Mouse (Mus musculus) stomach, embryonic 15.5 days (tissue): ENCODE data around the gene Arpc4. TPM values are rescaled to one million over a fixed set of nuclear protein-coding genes. Genes with fewer than 3 reads are reported as not detected.

Experiments used
- ATAC-seq: fragments of 200-750 bp; cut with Nextera tagmentation; 2 replicates; pipeline ENCODE4 v1.8.0; 2017; ENCODE audit warnings: low read depth, moderate number of reproducible peaks, moderate TSS enrichment; ENCODE audit not compliant: insufficient read depth, low FRiP score
- H3K27ac ChIP-seq: fragments of 300-500 bp; sonication (generic); 2 replicates; pipeline ENCODE4 v1.5.1; 2015; ENCODE audit warnings: mild to moderate bottlenecking, inconsistent platforms
- H3K27me3 ChIP-seq: fragments of 300-500 bp; sonication (generic); replicated peaks from 2 replicates; pipeline ENCODE4 v1.6.1; 2015; ENCODE audit warnings: inconsistent platforms
- H3K36me3 ChIP-seq: fragments of 300-500 bp; sonication (generic); 2 replicates; pipeline ENCODE4 v1.6.1; 2015; ENCODE audit warnings: inconsistent platforms
- H3K4me1 ChIP-seq: fragments of 300-500 bp; sonication (generic); 2 replicates; pipeline ENCODE4 v1.6.1; 2015; ENCODE audit warnings: inconsistent platforms
- H3K4me2 ChIP-seq: fragments of 300-500 bp; sonication (generic); 2 replicates; pipeline ENCODE4 v1.6.1; 2015; ENCODE audit warnings: mild to moderate bottlenecking, inconsistent platforms
- H3K4me3 ChIP-seq: fragments of 300-500 bp; sonication (generic); replicated peaks from 2 replicates; pipeline ENCODE4 v1.5.1; 2015; ENCODE audit warnings: inconsistent platforms
- H3K9ac ChIP-seq: fragments of 300-500 bp; sonication (generic); 2 replicates; pipeline ENCODE4 v1.6.1; 2015; ENCODE audit warnings: inconsistent platforms
- H3K9me3 ChIP-seq: fragments of 300-500 bp; sonication (generic); 2 replicates; pipeline ENCODE4 v1.6.1; 2016; ENCODE audit warnings: inconsistent platforms
- WGBS: fragments of 180-500 bp; shearing (Covaris S2); methylation state at CpG from one replicate; pipeline ENCODE4 v1.1.7; 2015; 5-methylcytosine and 5-hydroxymethylcytosine counted together
- polyA plus RNA-seq: library from polyadenylated mRNA; unstranded; fragments of >200 nt; fragmentation: Nextera tagmentation; extraction: Ambion mirVana; gene quantifications from 2 replicates; pipeline ENCODE4 v1.2.1, GENCODE M21; 2015

The Arpc4 gene
- polyA plus RNA-seq, 1 experiment from 2014 or later, result 362 TPM

DNA sequence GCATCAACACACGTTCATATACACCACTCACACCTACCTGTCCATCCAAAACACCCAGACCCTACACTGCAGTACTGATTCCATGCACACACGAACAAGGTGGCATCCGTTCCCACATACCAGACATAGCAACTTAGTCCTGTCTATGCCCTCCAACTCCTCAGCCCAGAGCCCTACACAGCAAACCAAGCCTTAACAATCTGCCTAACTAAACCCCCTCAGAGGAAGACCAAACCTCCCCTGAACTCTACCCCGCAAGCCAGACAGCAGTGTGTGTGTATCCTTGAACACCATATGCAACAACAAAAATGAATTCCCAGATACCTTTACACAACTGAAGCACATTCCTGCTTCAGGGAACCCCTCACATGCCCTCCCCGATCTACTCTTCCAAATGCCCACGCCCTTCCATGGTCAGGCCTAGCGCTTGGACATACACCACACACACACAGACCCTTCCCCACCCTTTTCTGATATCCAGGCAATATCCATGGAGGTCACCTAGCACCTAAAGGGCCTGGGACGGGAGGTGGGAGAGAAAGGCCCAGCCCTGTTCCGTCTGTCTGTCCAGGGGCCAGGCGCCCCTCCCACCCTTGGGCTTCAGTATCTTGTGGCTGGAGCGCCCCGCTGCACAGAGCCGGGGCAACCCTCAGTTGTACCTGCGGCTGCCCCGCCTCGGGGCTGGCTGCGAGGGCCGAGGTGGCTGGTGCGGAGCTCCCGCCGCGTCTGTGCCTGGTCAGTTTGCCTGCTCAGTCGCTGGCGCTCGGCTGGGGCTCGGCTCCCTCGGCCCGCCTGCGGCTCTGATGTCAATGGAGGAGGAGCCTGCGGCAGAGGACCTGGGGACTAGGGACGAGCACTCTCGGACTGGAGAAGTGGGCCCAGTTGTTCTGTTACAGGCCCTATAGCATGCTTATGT, 34.5 kb upstream of the Arpc4 start, which contains the start of gene Camk1:
Gene Camk1, minus strand, starts transcription at position 808 of the 916 bp plus-strand sequence.
- Histone ChIP-seq H3K9ac (peak within 1 kb of the TSS; percentile 78), H3K27me3 (no peaks in the 10 kb centered on the region), H3K4me1 (peaks cover 21% of the 10 kb centered on the region), H3K36me3 (peaks cover 5% of the 10 kb centered on the region; the same call in 1 of the 2 replicates), H3K9me3 (no peaks in the 10 kb centered on the region), H3K27ac (peak within 1 kb of the TSS; percentile 55), H3K4me3 (peak within 1 kb of the TSS; percentile 69), H3K4me2 (peak within 1 kb of the TSS; percentile 84)
- 10% methylated on average over 32 of the region's 32 CpGs for WGBS
- ATAC-seq, result peak; percentile 84

DNA sequence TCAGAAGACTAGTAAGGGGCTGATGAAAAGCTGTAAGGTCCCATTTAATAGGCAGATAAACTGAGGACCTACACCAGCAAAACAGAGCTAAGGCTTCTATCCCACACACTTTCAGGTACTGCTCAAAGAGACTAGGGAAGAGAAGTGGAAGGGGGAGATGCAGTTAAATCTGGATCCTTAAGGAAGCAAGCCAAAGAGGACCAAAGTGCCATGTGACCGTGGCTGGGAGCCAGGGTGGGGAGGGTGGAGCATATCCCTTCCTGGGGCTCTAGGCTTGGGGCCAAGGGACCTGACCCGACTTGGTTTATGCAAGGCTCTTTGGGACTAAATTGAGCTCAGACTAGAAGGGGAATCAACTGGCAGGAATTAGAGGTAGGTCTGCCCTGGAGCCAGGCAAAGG, 33.6 kb upstream of the Arpc4 start:
- no peaks in the 10 kb centered on the region for H3K27me3 ChIP-seq
- WGBS, result 26% methylated on average over 2 of the region's 2 CpGs
- peaks cover 21% of the 10 kb centered on the region for H3K4me1 ChIP-seq
- peak overlapping the region; percentile 84 for H3K4me2 ChIP-seq
- 0 out of 2 replicates have a peak, but pooled peaks cover 3% of the 10 kb centered on the region for H3K36me3 ChIP-seq
- peak overlapping the region; percentile 55; the same call in 1 of the 2 replicates for H3K27ac ChIP-seq
- no peak overlapping the region for H3K9ac ChIP-seq
- H3K9me3 ChIP-seq, result no peaks in the 10 kb centered on the region
- no peak for ATAC-seq
- no peak overlapping the region; the same call in 1 of the 2 replicates for H3K4me3 ChIP-seq

DNA sequence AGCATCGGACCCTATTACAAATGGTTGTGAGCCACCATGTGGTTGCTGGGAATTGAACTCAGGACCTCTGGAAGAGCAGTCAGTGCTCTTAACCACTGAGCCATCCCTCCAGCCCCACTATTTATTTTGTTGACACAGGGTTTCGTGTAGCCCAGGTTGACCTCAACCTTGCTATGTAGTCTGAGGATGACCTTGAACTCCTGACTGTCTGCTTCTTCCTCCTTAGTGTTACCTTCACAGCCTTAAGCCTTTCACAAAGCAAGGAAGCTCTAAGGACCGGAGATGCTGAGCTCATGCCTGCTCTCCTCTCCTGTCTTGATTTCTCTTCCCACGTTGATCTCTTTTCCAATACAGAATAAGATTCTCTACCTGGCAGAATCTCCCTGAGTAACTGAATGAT, 31.0 kb upstream of the Arpc4 start:
- Histone ChIP-seq H3K9ac (no peak overlapping the region), H3K27ac (no peak overlapping the region), H3K9me3 (no peaks in the 10 kb centered on the region), H3K36me3 (no peaks in the 10 kb centered on the region), H3K4me1 (peaks cover 18% of the 10 kb centered on the region), H3K27me3 (no peaks in the 10 kb centered on the region), H3K4me2 (no peak overlapping the region), H3K4me3 (no peak overlapping the region)
- 73% methylated on average over 4 of the region's 4 CpGs for WGBS
- no peak for ATAC-seq

DNA sequence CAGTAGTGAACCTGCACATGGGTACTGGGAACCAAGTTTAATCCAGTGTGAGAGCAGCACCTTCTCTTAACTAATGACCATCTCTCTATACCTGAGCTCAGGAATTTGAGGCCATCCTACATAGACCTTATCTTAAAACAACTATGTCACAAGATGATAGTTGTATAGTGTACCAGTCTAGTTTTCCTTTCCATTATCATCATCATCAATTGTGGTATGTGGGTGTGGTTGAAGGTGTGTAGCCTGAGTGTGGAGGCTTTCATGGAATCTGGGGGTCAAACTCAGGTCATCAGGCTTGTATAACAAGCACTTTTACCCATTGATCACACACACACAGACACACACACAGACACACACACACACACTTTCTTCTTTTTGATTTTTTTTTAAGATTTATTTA, 27.4 kb upstream of the Arpc4 start:
- Histone ChIP-seq H3K4me3 (no peak overlapping the region), H3K4me2 (no peak overlapping the region), H3K9me3 (no peaks in the 10 kb centered on the region), H3K27me3 (no peaks in the 10 kb centered on the region), H3K27ac (no peak overlapping the region), H3K9ac (no peak overlapping the region), H3K4me1 (no peaks in the 10 kb centered on the region), H3K36me3 (no peaks in the 10 kb centered on the region)
- no peak for ATAC-seq

DNA sequence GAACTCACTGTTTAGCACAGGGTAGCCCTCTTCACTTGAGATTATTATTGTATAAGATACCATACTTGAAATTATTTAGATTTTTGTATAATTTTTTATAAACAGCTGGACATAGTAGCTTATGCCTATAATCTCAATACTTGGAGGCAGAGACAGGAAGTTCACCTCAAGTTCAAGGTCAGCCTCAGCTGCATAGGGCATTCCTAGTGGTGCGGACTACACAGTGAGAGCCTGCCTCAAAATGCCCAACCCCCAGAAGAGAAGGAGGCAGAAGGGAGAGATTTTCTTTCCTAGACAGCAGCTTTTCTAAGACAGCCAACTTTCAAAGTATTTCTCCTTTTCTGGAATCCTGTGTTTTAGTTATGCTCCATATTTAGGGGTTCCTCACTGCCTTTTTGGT, 26.8 kb upstream of the Arpc4 start:
- Histone ChIP-seq H3K4me3 (no peak overlapping the region), H3K36me3 (no peaks in the 10 kb centered on the region), H3K4me2 (no peak overlapping the region), H3K9me3 (no peaks in the 10 kb centered on the region), H3K9ac (no peak overlapping the region), H3K4me1 (no peaks in the 10 kb centered on the region), H3K27me3 (no peaks in the 10 kb centered on the region), H3K27ac (no peak overlapping the region)
- no peak for ATAC-seq
- 75% methylated on average over 1 of the region's 1 CpGs for WGBS

DNA sequence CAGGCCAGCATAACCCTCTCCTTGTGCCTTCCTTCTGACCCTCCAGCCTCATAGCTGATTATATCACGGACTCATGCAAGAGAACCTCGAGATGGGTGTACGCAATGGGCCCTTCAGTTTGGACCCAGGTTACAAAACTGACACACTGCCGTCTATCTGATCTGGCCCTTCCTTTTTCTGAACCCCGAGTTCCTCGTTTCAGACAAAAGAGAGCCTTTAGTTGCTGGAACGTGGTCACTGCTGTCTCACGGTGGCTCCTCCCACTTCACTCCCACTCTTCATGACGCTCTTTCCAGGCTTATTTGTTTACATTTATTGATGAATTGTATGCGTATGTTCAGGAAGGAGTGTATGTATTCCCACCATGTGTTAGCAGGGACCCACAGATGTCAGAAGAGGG, 26.3 kb upstream of the Arpc4 start:
- H3K27ac ChIP-seq, result no peak overlapping the region

DNA sequence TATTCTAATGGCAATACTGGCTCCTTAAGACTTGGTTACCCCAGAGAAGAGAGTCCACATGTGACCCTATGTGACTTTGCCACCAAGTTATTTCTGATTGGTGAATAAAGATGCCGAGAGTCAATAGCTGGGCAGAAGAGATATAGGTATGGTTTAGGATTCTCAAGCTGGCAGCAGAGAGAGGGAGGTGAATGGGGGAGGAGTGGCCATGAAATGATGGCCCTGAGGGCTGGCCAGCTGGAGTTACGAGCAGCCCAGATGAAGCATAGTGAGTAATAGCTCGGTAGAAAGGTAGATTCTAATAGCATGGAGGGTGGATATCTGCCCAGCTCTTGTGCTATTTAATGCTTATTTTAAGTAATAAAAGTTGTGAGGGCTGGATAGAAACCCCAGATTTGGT, 25.1 kb upstream of the Arpc4 start:
- no peaks in the 10 kb centered on the region for H3K9me3 ChIP-seq
- no peak overlapping the region for H3K9ac ChIP-seq
- H3K27me3 ChIP-seq, result no peaks in the 10 kb centered on the region
- no peak overlapping the region for H3K27ac ChIP-seq
- no peak overlapping the region for H3K4me3 ChIP-seq
- no peaks in the 10 kb centered on the region for H3K4me1 ChIP-seq
- H3K4me2 ChIP-seq, result no peak overlapping the region
- 66% methylated on average over 3 of the region's 3 CpGs for WGBS
- H3K36me3 ChIP-seq, result no peaks in the 10 kb centered on the region
- no peak for ATAC-seq

More for the DNA sequence above, 26.3 kb upstream of the Arpc4 start:
- no peaks in the 10 kb centered on the region for H3K9me3 ChIP-seq
- H3K9ac ChIP-seq, result no peak overlapping the region
- H3K4me1 ChIP-seq, result no peaks in the 10 kb centered on the region
- no peak for ATAC-seq
- no peak overlapping the region for H3K4me3 ChIP-seq
- H3K4me2 ChIP-seq, result no peak overlapping the region
- no peaks in the 10 kb centered on the region for H3K27me3 ChIP-seq
- 48% methylated on average over 10 of the region's 10 CpGs for WGBS
- H3K36me3 ChIP-seq, result no peaks in the 10 kb centered on the region

DNA sequence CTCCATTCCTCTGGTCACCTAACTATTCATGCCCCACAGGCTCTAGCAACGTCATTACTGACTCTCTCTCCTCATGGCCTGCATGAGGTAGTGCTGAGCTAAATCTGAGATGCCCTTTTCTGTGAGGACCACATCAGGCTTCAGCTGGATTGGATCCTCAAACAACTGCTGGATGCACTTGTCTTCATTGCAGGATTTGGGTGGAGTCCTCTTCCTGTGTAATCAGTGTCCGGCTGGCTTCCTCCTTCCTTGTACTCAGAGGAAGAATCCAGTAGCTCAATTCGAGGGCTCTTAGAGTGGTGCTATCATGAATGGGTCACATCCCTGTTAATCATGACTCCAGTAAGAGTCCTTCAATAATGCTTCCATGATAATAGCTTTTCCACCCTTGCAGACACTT, 24.2 kb upstream of the Arpc4 start:
- no peak for ATAC-seq
- Histone ChIP-seq H3K4me1 (no peaks in the 10 kb centered on the region), H3K9me3 (no peaks in the 10 kb centered on the region), H3K27me3 (no peaks in the 10 kb centered on the region), H3K4me2 (no peak overlapping the region), H3K27ac (no peak overlapping the region), H3K36me3 (no peaks in the 10 kb centered on the region), H3K4me3 (no peak overlapping the region), H3K9ac (no peak overlapping the region)
- WGBS, result 67% methylated on average over 3 of the region's 3 CpGs

DNA sequence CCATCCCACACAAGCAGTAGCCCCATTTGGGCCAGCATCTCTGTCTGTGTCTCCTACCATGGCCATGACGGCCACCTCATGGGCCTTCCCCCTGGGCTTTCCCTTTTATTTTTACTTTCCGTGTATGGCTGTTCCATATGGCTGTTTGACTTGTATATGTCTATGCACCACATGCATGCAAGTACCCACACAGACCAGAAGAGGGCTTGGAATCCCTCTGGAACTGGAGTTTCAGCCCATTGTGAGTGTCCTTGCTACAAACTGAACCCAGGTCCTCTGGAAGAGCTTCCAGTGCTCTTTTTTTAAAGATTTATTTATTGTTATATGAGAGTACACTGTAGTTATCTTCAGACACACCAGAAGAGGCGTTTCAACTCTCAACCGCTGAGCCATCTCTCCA, 16.4 kb upstream of the Arpc4 start:
- no peak for ATAC-seq
- no peak overlapping the region for H3K9ac ChIP-seq
- 80% methylated on average over 4 of the region's 4 CpGs for WGBS

DNA sequence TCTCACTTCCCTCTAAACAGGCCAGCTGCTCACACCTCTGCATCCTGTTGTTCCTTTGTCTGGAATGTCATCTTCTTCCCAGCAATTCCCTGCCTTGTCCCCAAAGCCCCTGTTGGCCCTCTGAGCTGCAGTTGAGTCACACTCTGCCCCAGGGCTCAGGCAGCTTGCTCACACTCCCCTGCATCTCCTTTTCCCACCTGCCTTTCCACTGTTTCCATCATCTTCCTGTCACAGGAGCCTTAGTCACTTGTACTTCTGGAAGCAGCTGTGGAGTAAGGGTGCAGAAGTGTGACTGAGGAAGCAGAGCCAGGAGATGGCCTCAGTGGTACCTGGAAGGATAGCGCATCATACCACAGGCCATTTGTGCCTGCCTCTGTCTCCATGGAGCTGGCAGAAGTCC, 15.7 kb upstream of the Arpc4 start:
- H3K4me2 ChIP-seq, result no peak overlapping the region
- 88% methylated on average over 1 of the region's 1 CpGs for WGBS
- H3K4me1 ChIP-seq, result no peaks in the 10 kb centered on the region
- H3K4me3 ChIP-seq, result no peak overlapping the region
- ATAC-seq, result no peak
- H3K9ac ChIP-seq, result no peak overlapping the region
- H3K36me3 ChIP-seq, result peaks cover 7% of the 10 kb centered on the region
- H3K27me3 ChIP-seq, result no peaks in the 10 kb centered on the region
- H3K9me3 ChIP-seq, result no peaks in the 10 kb centered on the region
- H3K27ac ChIP-seq, result no peak overlapping the region

More for the DNA sequence above, 16.4 kb upstream of the Arpc4 start:
- Histone ChIP-seq H3K9me3 (no peaks in the 10 kb centered on the region), H3K27me3 (no peaks in the 10 kb centered on the region), H3K4me3 (no peak overlapping the region), H3K36me3 (no peaks in the 10 kb centered on the region), H3K27ac (no peak overlapping the region), H3K4me2 (no peak overlapping the region), H3K4me1 (no peaks in the 10 kb centered on the region)

DNA sequence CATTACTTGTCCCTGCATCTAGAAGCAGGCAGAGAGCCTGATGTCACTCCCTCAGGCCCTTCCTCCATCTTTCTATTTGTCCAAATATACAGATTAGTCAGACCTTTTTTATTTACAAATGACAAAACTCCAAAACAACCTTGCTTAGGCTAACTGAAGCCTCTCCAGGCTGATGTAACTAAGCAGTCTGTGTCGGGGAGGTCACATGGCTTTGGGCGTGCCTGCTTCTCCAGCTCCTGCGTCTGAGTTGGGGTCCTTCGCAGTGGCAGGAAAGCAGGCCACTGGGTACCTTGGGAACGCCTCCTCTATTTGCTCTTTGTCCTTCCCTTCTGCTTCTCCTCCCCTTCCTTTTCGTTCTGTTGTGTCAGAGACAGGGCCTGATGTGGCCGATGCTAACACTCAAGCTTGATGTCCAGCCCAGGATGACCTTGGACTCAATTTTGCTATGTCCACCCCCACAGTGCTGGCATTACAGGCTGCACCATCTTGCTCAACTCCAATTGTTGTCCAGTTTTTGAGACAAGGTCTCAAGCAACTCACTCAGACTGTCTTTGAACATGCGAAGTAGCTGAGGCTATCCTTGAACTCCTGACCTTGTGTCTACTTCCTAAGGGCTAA, 13.3 kb upstream of the Arpc4 start:
- no peak overlapping the region for H3K27ac ChIP-seq
- ATAC-seq, result no peak

DNA sequence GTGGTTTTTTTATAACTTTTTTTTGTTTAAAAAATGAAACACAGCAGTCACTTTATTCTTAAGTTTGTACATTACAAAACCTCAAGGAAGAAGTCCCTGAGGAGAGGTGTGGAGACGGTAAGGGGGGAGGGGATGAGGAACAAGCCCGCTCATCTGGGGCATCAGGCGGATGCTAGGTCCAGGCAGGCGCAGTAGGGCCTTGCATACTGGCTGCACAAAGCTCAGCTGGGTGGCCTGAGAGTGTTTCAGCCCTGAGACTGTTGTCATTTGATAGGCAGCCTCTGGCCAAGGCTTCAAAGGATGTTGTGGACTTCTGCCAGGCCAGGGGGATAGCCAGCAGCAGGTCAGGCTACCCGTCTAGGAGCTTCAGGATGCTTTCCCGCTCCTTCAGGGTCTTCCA, 11.3 kb upstream of the Arpc4 start:
- Histone ChIP-seq H3K27me3 (no peaks in the 10 kb centered on the region), H3K27ac (no peak overlapping the region), H3K9me3 (no peaks in the 10 kb centered on the region), H3K4me2 (no peak overlapping the region), H3K9ac (no peak overlapping the region), H3K4me3 (no peak overlapping the region), H3K4me1 (no peaks in the 10 kb centered on the region), H3K36me3 (peaks cover 29% of the 10 kb centered on the region)
- WGBS, result 96% methylated on average over 6 of the region's 6 CpGs
- ATAC-seq, result no peak

More for the DNA sequence above, 13.3 kb upstream of the Arpc4 start:
- WGBS, result 57% methylated on average over 8 of the region's 8 CpGs
- Histone ChIP-seq H3K4me2 (no peak overlapping the region), H3K9me3 (no peaks in the 10 kb centered on the region), H3K27me3 (no peaks in the 10 kb centered on the region), H3K4me3 (no peak overlapping the region), H3K4me1 (no peaks in the 10 kb centered on the region), H3K9ac (no peak overlapping the region), H3K36me3 (peaks cover 12% of the 10 kb centered on the region)
